Comparison of ENCODE assay signal across 25 mouse cellular contexts in the genomic region with DNA sequence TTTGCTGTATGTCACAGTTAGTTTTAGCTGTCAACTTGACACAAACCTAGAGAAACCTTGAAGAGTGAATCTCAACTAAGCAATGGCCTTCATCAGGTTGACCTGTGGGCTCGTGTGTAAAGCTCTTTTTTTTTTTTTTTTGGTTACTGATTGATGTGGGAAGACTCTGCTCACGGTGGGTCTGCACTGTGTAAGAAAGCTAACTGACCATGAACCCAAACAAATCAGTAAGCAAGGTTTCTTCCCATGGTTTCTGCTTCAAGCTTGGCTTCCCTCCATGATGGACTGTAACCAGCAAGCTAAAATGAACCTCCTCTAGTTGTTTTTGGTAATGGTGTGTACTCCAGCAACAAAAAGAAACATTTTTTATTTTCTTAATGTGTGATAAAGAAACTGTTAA.
"Had no signal": no experiment of that assay in that cellular context is flagged by ENCODE, and none has a peak within 500 bp of the region (broad histone marks: within the 10 kb centered on the region; RNA-seq: fewer than 3 reads in every experiment).

No protein-coding gene starts in this region.

- H3K4me1 ChIP-seq: hindbrain, embryonic 10.5 days; limb, embryonic 12.5 days had no signal

- H3K27ac ChIP-seq: gastrocnemius, adult 2 months; heart, embryonic 10.5 days; hindbrain, embryonic 10.5 days; hindbrain, embryonic 12.5 days; hindbrain, embryonic 14.5 days; intestine, embryonic 15.5 days; layer of hippocampus, adult 2 months; left cerebral cortex, adult 2 months; limb, embryonic 10.5 days; limb, embryonic 12.5 days; liver, embryonic 13.5 days; liver, embryonic 15.5 days had no signal

- H3K4me3 ChIP-seq: gastrocnemius, adult 2 months; heart, embryonic 10.5 days; heart, embryonic 12.5 days; hindbrain, embryonic 10.5 days; hindbrain, embryonic 12.5 days; intestine, embryonic 15.5 days; layer of hippocampus, adult 2 months; left cerebral cortex, adult 2 months; limb, embryonic 10.5 days; limb, embryonic 12.5 days; liver, embryonic 13.5 days; liver, embryonic 15.5 days had no signal

- DNase-seq: gastrocnemius, adult 2 months; gastrocnemius, postnatal 10 days; gastrocnemius, postnatal 25 days; heart, adult 18-20 months; heart, postnatal 10 days; heart, postnatal 4 days; kidney, postnatal 4 days; liver; liver, embryonic 13.5 days; liver, postnatal 0 days had no signal

- H3K27me3 ChIP-seq: heart, embryonic 12.5 days; intestine, embryonic 15.5 days; limb, embryonic 12.5 days; liver, embryonic 13.5 days had no signal

- H3K4me2 ChIP-seq: heart, embryonic 12.5 days; hindbrain, embryonic 12.5 days; hindbrain, embryonic 14.5 days; intestine, embryonic 15.5 days; limb, embryonic 12.5 days; liver, embryonic 11.5 days; liver, embryonic 13.5 days; liver, embryonic 15.5 days had no signal

- H3K9me3 ChIP-seq: heart, embryonic 10.5 days; heart, embryonic 12.5 days; hindbrain, embryonic 10.5 days; hindbrain, embryonic 12.5 days; intestine, embryonic 15.5 days; limb, embryonic 10.5 days; limb, embryonic 12.5 days; liver, embryonic 13.5 days; liver, embryonic 15.5 days had no signal

- ATAC-seq: forebrain, embryonic 16.5 days; hindbrain, embryonic 16.5 days; inflammation-experienced regulatory T-cells, adult 6 months; intestine, embryonic 15.5 days; liver, postnatal 0 days had no signal

- H3K9ac ChIP-seq: heart, embryonic 12.5 days; hindbrain, embryonic 12.5 days; hindbrain, embryonic 14.5 days; intestine, embryonic 15.5 days; limb, embryonic 12.5 days; liver, embryonic 13.5 days; liver, embryonic 15.5 days; liver, postnatal 0 days had no signal
